Mouse (Mus musculus) MEL (cell line): ENCODE measurements around the gene Fam124a. TPM values are rescaled to one million over a fixed set of nuclear protein-coding genes. Genes with fewer than 3 reads are reported as not detected.

Experiments used
- DNase-seq: peaks from one replicate; pipeline ENCODE4 v3.0.0; 2011; ENCODE audit warnings: low read depth, low spot score
- H3K27ac ChIP-seq: 2 replicates; pipeline ENCODE4 v1.5.1; 2012; ENCODE audit warnings: low read depth, mild to moderate bottlenecking, control low read depth, low read length, moderate library complexity; ENCODE audit not compliant: control insufficient read depth
- H3K27me3 ChIP-seq, 2 experiments: fragments of 150-350 bp in 1 of 2; sonication (generic) in 1 of 2; 2 replicates each; pipeline ENCODE4 v1.6.1; 2012; ENCODE audit warnings: low read length in 2 of 2, mild to moderate bottlenecking in 2 of 2, improper control_type of control experiment in 1 of 2, moderate library complexity in 1 of 2; ENCODE audit not compliant: insufficient read depth in 2 of 2, control insufficient read depth in 1 of 2
- H3K36me3 ChIP-seq, 2 experiments: 2 replicates each; pipeline ENCODE4 v1.6.1; 2012 to 2014; ENCODE audit warnings: low read length in 2 of 2, improper control_type of control experiment in 1 of 2, inconsistent platforms in 1 of 2, mild to moderate bottlenecking in 1 of 2; ENCODE audit not compliant: insufficient read depth in 2 of 2, control insufficient read depth in 1 of 2
- H3K4me1 ChIP-seq, 2 experiments: fragments of 150-350 bp in 1 of 2; sonication (generic) in 1 of 2; 2 replicates each; pipeline ENCODE4 v1.6.1; 2012; ENCODE audit warnings: low read length in 2 of 2, improper control_type of control experiment in 1 of 2, mild to moderate bottlenecking in 1 of 2; ENCODE audit not compliant: insufficient read depth in 2 of 2, control insufficient read depth in 1 of 2
- H3K4me3 ChIP-seq, 2 experiments: fragments of 150-350 bp in 1 of 2; sonication (generic) in 1 of 2; 2 replicates each; pipeline ENCODE4 v1.5.1; 2012; ENCODE audit warnings: low read depth in 2 of 2, low read length in 2 of 2, mild to moderate bottlenecking in 2 of 2, moderate library complexity in 2 of 2, control low read depth in 1 of 2, improper control_type of control experiment in 1 of 2; ENCODE audit not compliant: control insufficient read depth in 1 of 2, insufficient read depth in 1 of 2
- H3K79me2 ChIP-seq: 2 replicates; pipeline ENCODE4 v1.6.1; 2012; ENCODE audit warnings: mild to moderate bottlenecking, low read length, moderate library complexity; ENCODE audit not compliant: control insufficient read depth, poor library complexity, insufficient read depth
- H3K9ac ChIP-seq: 2 replicates; pipeline ENCODE4 v1.6.1; 2012; ENCODE audit warnings: low read depth, mild to moderate bottlenecking, control low read depth, low read length, moderate library complexity; ENCODE audit not compliant: control insufficient read depth, poor library complexity, severe bottlenecking
- H3K9me3 ChIP-seq: fragments of 150-350 bp; sonication (generic); replicated peaks from 2 replicates; pipeline ENCODE4 v1.6.1; 2012; ENCODE audit warnings: mild to moderate bottlenecking, low read length, improper control_type of control experiment, moderate library complexity; ENCODE audit not compliant: insufficient read depth
- CHD1 ChIP-seq: IDR thresholded peaks from 2 replicates; pipeline ENCODE4 v1.6.1; 2012; ENCODE audit warnings: low read depth, mild to moderate bottlenecking, inconsistent platforms, low read length, improper control_type of control experiment
- CTCF ChIP-seq, 3 experiments: IDR thresholded peaks in 2 of 3; conservative IDR thresholded peaks in 1 of 3; 2 replicates each; pipeline ENCODE4 v1.5.1; 2011 to 2012; ENCODE audit warnings: low read length in 3 of 3, low read depth in 2 of 3, mild to moderate bottlenecking in 2 of 3, improper control_type of control experiment in 1 of 3, inconsistent platforms in 1 of 3, mixed read lengths in 1 of 3, moderate library complexity in 1 of 3; ENCODE audit not compliant: control insufficient read depth in 1 of 3, insufficient read depth in 1 of 3, poor library complexity in 1 of 3, severe bottlenecking in 1 of 3
- E2F4 ChIP-seq: IDR thresholded peaks from 2 replicates; pipeline ENCODE4 v1.6.1; 2011; ENCODE audit warnings: low read depth, low read length, improper control_type of control experiment, borderline replicate concordance
- ELF1 ChIP-seq: IDR thresholded peaks from 2 replicates; pipeline ENCODE4 v1.6.1; 2014; ENCODE audit warnings: low read depth, mild to moderate bottlenecking, inconsistent platforms, low read length, improper control_type of control experiment, moderate library complexity
- EP300 ChIP-seq, 2 experiments: IDR thresholded peaks; 2 replicates each; pipeline ENCODE4 v1.6.1; 2011; ENCODE audit warnings: improper control_type of control experiment in 2 of 2, low read length in 2 of 2, low read depth in 1 of 2, mild to moderate bottlenecking in 1 of 2
- ETS1 ChIP-seq: IDR thresholded peaks from 2 replicates; pipeline ENCODE4 v1.6.1; 2012; ENCODE audit warnings: low read depth, mild to moderate bottlenecking, inconsistent platforms, low read length, improper control_type of control experiment, moderate library complexity
- GABPA ChIP-seq: IDR thresholded peaks from 2 replicates; pipeline ENCODE4 v1.6.1; 2012; ENCODE audit warnings: low read depth, mild to moderate bottlenecking, inconsistent platforms, low read length, improper control_type of control experiment, moderate library complexity
- JUND ChIP-seq: IDR thresholded peaks from 2 replicates; pipeline ENCODE4 v1.6.1; 2011; ENCODE audit warnings: low read depth, mild to moderate bottlenecking, improper control_type of control experiment, low read length
- MAZ ChIP-seq: IDR thresholded peaks from 2 replicates; pipeline ENCODE4 v1.6.1; 2012; ENCODE audit warnings: low read depth, mild to moderate bottlenecking, inconsistent platforms, low read length, improper control_type of control experiment
- MEF2A ChIP-seq: IDR thresholded peaks from 2 replicates; pipeline ENCODE4 v1.6.1; 2014; ENCODE audit warnings: low read depth, mild to moderate bottlenecking, inconsistent platforms, low read length, improper control_type of control experiment; ENCODE audit not compliant: poor library complexity, insufficient replicate concordance, severe bottlenecking; ENCODE audit errors: extremely low read depth
- MYB ChIP-seq: IDR thresholded peaks from 2 replicates; pipeline ENCODE4 v1.6.1; 2011; ENCODE audit warnings: mild to moderate bottlenecking, low read depth, low read length, improper control_type of control experiment
- NELFE ChIP-seq: IDR thresholded peaks from 2 replicates; pipeline ENCODE4 v1.6.1; 2011; ENCODE audit warnings: low read depth, low read length, improper control_type of control experiment
- POLR2AphosphoS2 ChIP-seq: IDR thresholded peaks from 2 replicates; pipeline ENCODE4 v1.6.1; 2011; ENCODE audit warnings: low read length, improper control_type of control experiment
- POLR2AphosphoS5 ChIP-seq: IDR thresholded peaks from 2 replicates; pipeline ENCODE4 v1.6.1; 2012; ENCODE audit warnings: low read depth, borderline replicate concordance, mild to moderate bottlenecking, inconsistent platforms, low read length, moderate library complexity, mixed read lengths
- RAD21 ChIP-seq: IDR thresholded peaks from 2 replicates; pipeline ENCODE4 v1.6.1; 2011; ENCODE audit warnings: mild to moderate bottlenecking, low read depth, low read length, improper control_type of control experiment
- SMC3 ChIP-seq: IDR thresholded peaks from 2 replicates; pipeline ENCODE4 v1.6.1; 2011; ENCODE audit warnings: low read depth, low read length, improper control_type of control experiment
- TAL1 ChIP-seq: IDR thresholded peaks from 2 replicates; pipeline ENCODE4 v1.6.1; 2012; ENCODE audit warnings: mild to moderate bottlenecking, inconsistent platforms, low read length, moderate library complexity, mixed read lengths
- TBP ChIP-seq: IDR thresholded peaks from 2 replicates; pipeline ENCODE4 v1.8.0; 2011; ENCODE audit warnings: low read depth, low read length, improper control_type of control experiment
- TCF12 ChIP-seq: IDR thresholded peaks from 2 replicates; pipeline ENCODE4 v1.6.1; 2014; ENCODE audit warnings: low read depth, mild to moderate bottlenecking, inconsistent platforms, low read length, improper control_type of control experiment, moderate library complexity
- ZC3H11A ChIP-seq: IDR thresholded peaks from 2 replicates; pipeline ENCODE4 v1.6.1; 2012; ENCODE audit warnings: low read depth, mild to moderate bottlenecking, inconsistent platforms, low read length, improper control_type of control experiment
- ZKSCAN1 ChIP-seq: IDR thresholded peaks from 2 replicates; pipeline ENCODE4 v1.6.1; 2012; ENCODE audit warnings: low read depth, mild to moderate bottlenecking, inconsistent platforms, low read length, improper control_type of control experiment, moderate library complexity
- ZMIZ1 ChIP-seq: IDR thresholded peaks from 2 replicates; pipeline ENCODE4 v1.6.1; 2012; ENCODE audit warnings: low read depth, mild to moderate bottlenecking, inconsistent platforms, low read length, improper control_type of control experiment, moderate library complexity
- ZNF384 ChIP-seq: IDR thresholded peaks from 2 replicates; pipeline ENCODE4 v1.6.1; 2012; ENCODE audit warnings: low read depth, mild to moderate bottlenecking, inconsistent platforms, low read length, improper control_type of control experiment
- polyA plus RNA-seq, 2 experiments: library from polyadenylated mRNA; stranded (reverse) in 1 of 2; unstranded in 1 of 2; fragments of >175 nt in 1 of 2; fragments of >200 nt in 1 of 2; gene quantifications; 2 replicates each; pipeline versions ENCODE4 v1.2.1 to v1.2.4; 2012; ENCODE audit warnings: low replicate concordance in 2 of 2, low read depth in 1 of 2; ENCODE audit not compliant: insufficient read length in 2 of 2, insufficient read depth in 1 of 2, missing spikeins in 1 of 2
- total RNA-seq: library from RNA; depleted of rRNA; stranded (reverse); fragments of 300-350 nt; gene quantifications from 2 replicates; pipeline ENCODE4 v1.2.3, GENCODE M21; 2012

Fam124a gene
- total and polyA plus RNA-seq, 3 experiments = not detected

GRCm38 (mm10) chr14:62512845-62513244, 42.7 kb upstream of the Fam124a start:
- Histone ChIP-seq H3K79me2 (no peaks in the 10 kb centered on the region), H3K4me1 (no peaks in the 10 kb centered on the region), H3K36me3 (no peaks in the 10 kb centered on the region), H3K27me3 (no peaks in the 10 kb centered on the region; a peak in 2 of 4 replicates), H3K9ac (no peak overlapping the region), H3K27ac (no peak overlapping the region), H3K4me3 (no peak overlapping the region), H3K9me3 (no peaks in the 10 kb centered on the region)
- no peak for TF ChIP-seq ZMIZ1
- TF ChIP-seq NELFE = no peak
- no peak for TF ChIP-seq E2F4
- TF ChIP-seq CHD1 = no peak
- TF ChIP-seq JUND = no peak
- no peak for TF ChIP-seq MYB
- TF ChIP-seq MEF2A = no peak
- no peak for TF ChIP-seq RAD21
- TF ChIP-seq ELF1 = no peak
- TF ChIP-seq ETS1 = no peak
- TF ChIP-seq POLR2AphosphoS2 = no peak
- DNase-seq = no peak

GRCm38 (mm10) chr14:62530951-62531350, 24.6 kb upstream of the Fam124a start:
- H3K27me3 ChIP-seq = no peaks in the 10 kb centered on the region; a peak in 1 of 4 replicates
- TF ChIP-seq EP300 (IDR thresholded peaks at IDR 0.05; ENCODE audit: low read depth in 1 of 2, low read length in 2 of 2) (no peak), POLR2AphosphoS5 (no peak), SMC3 (no peak), MEF2A (no peak), ELF1 (no peak), RAD21 (no peak), JUND (no peak), ZC3H11A (no peak), CHD1 (no peak), TBP (no peak), TAL1 (no peak), GABPA (no peak), TCF12 (no peak), ZKSCAN1 (no peak), ETS1 (no peak), ZNF384 (no peak), MAZ (no peak), MYB (no peak), CTCF (IDR thresholded peaks at IDR 0.05 in 2 of 3, conservative IDR thresholded peaks at IDR 0.05 in 1 of 3; ENCODE audit: control insufficient read depth in 1 of 3, insufficient read depth in 1 of 3, low read depth in 2 of 3, low read length in 3 of 3, poor library complexity in 1 of 3, severe bottlenecking in 1 of 3) (no peak)
- no peaks in the 10 kb centered on the region for H3K9me3 ChIP-seq
- DNase-seq = no peak
- no peaks in the 10 kb centered on the region for H3K36me3 ChIP-seq
- no peak overlapping the region for H3K9ac ChIP-seq
- no peaks in the 10 kb centered on the region for H3K79me2 ChIP-seq
- H3K4me3 ChIP-seq = no peak overlapping the region
- H3K4me1 ChIP-seq = no peaks in the 10 kb centered on the region
- H3K27ac ChIP-seq = no peak overlapping the region
